Mouse (Mus musculus): ENCODE data around the gene Tm6sf2.
"Not testable (repeated sequence)": the region's sequence is repeated elsewhere in the genome, so short reads cannot be mapped to it uniquely, and the experiment has no call there.

Gene Tm6sf2

DNA sequence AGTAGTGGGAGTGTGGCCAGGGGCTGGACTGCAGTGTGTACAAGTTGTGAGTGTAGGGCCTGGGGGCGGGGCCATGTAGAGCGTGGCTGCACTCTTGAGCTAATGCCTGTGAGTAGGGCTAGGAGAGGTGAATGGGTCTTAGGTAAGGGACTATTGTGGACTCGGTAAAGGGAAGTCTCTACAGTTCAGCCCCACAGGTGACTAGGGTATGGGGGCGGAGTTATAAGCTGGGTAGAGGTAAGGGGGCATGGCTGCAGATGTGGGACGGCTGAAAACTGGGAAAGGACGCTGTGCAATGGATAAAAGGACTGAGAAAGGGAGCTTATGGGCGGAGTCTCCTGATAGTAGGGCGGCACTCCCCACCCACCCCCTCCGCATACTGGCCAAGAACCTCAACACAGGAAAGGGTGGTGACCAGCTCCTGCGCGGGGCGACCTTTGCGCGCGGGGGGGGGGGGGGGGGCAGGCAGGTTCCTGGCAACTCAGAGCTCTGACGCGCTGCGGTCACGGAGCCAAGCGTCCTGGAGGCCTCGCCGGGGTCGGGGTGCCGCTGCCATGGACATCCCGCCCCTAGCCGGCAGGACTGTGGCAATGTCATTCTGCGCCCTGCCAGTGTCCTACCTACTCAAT lies at the start of gene Tm6sf2:
Gene Tm6sf2 (plus strand): TSS at position 484 of the 629 bp plus-strand sequence.
- no peak for DNase-seq (ENCODE audit: low spot score)

DNA sequence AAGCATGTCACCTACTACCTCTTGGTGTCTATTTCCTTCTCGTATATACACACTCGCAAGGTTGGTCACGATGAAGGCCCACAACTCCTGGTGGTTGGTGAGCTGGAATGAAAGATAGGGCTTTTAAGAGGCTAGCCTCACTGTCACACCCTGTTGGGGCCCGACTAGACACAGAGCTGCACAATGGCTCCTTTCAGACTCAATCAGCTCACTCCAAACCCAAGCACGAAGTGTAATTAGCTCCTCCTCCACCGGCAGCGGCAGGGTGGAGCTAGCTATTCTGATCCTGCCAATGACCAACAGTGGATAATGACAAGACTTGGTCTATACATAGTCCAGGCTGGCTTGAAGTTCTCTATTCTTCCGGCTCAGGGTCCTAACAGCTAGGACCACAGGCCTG lies 49.1 kb upstream of the Tm6sf2 start:
- no peak for DNase-seq (ENCODE audit: low spot score)

DNA sequence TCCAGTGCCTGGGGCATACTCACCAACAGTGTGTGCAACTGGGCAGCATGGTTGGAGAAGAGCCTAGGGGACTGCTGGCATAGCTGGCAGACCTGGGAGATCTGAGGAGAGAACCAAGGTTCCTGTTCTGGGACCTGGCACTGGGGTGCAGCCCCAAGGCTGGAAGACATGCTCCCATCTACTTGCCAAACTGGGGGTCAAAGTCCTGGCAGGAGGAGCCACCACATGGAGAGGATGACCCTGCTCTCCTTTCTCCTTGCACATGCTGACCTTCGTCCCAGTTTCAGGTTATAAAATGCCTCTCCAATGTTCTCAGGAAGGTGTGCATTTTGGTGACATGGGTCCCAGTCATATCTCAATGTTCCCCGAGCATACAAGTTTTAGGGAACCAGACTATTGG lies 46.6 kb upstream of the Tm6sf2 start:
- DNase-seq (ENCODE audit: low spot score): no peak

DNA sequence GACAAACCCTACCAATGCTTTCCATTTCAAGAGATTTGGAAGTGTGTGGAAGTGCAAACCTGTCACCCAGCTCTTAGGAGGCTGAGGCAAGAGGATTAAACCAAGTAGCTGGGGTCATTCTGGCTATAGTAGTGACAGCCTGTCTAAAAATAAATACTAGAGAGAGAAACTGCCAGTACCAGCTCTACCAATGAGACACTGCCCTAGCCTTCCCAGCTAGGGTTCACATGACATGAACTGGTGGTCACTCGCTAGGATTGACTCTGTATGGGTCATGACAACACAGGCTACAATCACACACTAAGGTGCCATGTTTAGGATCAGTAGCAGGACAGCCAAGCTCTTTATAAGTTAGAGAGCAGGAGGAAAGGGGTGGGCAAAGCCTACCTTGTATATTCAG lies 42.5 kb upstream of the Tm6sf2 start:
- DNase-seq (ENCODE audit: low spot score): no peak

DNA sequence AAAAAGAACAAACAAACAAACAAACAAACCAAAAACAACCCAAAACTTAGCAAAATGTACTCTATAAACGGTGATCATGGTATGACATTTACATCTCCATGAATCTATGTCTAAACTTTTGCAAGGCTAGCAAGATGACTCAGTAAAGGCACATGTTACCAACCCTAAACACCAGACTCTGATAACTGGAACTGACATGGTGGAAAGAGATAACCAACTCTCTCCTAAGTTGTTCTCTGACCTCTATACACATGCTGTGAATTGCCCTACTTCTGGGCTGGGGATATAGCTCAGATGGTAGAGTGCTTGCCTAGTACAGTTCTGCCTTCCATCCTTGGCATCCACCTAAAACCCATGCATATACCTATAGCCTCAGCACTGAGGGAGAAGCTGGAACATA lies 34.7 kb upstream of the Tm6sf2 start:
- DNase-seq (ENCODE audit: low spot score): no peak

DNA sequence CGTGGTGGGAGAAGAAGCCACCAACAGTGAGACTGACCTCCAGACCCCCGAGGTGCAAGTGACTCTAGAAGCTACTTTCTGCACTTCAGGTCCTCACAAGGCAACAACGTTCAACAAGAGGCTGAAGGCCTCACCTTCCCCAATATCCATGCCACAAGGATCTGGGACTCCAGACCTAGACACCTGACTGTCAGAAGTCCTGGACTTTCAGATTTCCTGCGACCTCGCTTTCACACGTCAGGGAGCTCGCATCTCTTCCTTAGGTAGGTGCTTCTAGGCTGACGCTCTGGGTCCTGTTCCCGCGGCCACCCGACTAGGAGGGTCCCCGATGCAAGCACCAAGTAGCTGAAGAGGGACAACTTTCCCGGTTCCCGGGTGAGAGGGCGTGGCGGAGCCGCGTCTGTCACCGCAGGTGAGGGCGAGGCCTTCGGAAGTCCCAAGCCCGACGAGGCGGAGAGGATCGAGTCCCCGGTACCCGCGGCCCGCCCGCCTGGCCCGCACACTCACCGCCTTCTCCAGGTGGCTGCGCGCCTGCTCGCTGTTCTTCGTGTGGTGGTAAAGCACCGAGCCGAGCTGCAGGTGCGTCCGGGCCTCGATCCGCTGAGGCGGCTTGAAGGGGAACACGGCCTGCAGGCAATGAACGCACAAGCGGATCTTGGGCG lies 30.7 kb upstream of the Tm6sf2 start:
- DNase-seq (ENCODE audit: low spot score): no peak

DNA sequence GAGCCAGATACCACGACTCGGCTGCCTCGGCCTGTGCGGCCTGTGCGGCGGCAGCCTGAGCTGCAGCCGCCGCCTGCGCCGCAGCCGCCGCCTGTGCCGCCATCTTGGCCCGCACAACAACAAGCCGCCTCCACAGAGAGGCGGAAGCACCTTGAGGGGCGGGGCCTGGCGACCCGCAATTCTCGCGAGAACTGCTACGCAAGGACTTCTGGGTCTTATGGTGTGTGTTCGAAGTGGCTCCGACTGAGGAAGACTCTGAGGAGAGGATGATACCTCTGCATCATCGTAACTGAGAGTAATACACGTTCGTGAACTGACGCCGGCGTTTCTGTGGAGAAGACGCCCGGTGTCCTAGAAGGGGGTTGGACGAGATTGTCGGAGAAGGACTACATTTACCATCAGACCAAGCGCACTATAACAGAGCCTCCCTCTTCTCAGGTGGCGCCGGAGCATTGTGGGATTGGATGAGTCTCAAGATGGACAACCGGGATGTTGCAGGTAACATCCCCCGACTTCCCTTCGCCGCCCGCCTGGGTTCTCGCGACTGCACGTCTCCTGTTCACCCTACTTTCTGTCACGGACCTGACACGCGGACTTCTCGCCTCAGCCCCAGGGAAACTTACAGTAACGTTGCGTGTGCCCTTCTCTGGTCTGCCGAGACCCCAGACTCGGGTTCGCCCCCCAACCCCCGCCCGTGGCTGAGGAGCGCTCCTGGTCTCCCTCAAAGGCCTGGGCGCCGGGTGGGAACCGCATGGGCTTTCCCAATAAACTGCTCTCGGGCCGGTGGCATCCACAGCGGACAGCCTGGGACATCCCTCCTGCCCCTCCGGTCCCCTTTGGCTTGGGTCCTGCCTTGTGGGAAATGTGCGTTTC lies 29.9 kb upstream of the Tm6sf2 start, which contains the start of the genes Mau2 and Sugp1:
Gene Mau2 (minus strand): TSS at position 152 of the 873 bp plus-strand sequence.
Gene Sugp1 (plus strand): TSS at position 231 of the 873 bp plus-strand sequence.
- DNase-seq (ENCODE audit: low spot score): peak; percentile 92

DNA sequence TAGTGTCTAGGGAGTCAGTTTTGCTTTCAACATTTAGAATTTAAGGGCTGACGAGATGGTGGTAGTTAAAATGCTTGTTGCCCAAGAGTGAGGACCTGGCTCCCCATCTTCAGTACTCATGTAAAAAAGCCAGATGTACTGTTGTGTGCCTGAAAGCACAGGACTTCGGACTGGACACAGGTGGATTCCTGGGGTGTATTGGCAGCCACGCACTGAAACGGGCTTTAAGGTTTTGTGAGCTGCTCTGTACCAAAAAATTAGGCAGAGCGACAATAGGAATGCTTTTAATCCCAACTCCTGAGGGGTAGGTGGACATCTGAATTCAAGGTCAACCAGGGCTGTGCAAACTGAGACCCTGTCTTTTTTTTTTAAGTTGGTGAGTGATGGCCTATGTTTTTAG lies 28.7 kb upstream of the Tm6sf2 start:
- no peak for DNase-seq (ENCODE audit: low spot score)

DNA sequence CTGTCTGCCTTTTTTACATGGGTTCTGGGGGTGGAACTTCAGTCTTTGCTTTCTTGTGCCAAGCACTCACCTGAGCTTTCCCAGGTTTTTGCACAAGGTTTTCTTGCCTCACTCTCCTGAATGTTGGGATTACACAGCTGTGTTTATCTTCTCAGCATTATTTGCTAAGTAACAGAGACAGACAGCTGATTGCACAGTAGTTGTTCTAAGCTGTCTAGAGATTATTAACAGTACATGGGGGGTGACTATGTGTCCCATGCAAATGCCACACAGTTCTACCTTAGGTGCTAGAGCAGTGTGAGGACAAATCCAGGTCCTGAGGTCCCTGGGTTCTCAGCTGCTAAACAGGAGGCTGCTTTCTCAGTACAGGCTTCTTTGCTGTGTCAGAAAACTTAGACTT lies 23.1 kb upstream of the Tm6sf2 start:
- no peak for DNase-seq (ENCODE audit: low spot score)

DNA sequence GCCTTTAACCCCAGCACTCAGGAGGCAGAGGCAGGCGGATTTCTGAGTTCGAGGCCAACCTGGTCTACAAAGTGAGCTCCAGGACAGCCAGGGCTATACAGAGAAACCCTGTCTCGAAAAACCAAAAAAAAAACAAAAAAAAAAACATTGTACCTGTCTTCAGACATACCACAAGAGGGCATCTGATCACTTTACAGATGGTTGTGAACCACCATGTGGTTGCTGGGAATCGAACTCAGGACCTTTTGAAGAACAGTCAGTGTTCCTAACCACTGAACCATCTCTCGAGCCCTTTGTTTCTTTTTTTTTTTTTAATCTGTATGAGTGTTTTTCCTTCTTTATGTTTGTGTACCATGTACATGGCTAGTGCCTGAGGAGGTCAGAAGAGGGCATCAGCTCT lies 22.3 kb upstream of the Tm6sf2 start:
- DNase-seq (ENCODE audit: low spot score): not testable (repeated sequence)

DNA sequence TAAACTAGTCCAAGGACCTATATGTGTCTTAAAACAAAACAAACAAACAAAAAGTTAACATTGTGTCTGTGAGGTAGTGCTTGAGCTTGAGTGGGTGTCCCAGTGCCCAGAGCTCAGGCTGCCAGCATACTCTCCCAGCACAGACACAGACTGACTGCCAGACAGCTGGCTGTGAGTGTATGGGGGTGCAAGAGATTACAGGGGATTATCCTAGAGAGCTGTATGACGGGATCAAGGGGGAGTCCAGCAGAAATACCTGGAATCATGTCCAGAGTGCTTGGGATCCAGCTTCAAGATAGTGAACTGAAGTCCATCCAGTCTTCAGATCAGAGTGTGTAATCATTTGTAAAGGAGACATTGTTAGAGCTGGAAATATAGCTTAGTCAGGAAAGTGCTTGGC lies 15.0 kb upstream of the Tm6sf2 start:
- no peak for DNase-seq (ENCODE audit: low spot score)

DNA sequence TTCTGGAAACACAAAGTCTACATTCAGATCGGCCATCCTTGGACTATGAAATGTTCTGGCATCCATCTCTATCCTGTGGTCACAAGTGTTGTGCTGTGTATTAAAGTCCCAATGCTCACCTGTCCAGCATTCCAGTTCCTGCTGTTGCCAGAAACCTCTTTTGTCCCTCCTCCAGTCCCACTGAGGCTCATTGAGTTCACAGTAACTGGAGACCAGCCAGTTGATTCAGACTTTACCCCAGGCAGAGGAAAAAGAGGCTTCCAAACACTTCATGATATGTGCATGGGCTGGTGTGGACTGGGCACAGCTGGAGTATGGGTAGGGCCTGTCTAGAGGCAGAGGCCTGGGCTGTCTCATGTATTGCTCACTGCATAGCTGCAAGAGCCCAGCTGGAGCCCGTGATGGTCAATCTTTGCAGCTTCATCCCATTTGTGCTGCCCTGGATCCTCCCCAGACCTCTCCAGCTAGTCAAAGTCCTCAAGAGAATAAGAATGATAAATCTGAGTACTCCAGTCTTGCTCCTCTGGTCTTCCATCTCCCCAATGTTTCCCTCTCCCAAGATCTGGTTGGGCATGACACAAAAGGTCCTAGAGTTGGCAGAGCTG lies 786 bp upstream of the Tm6sf2 start:
- no peak for DNase-seq (ENCODE audit: low spot score)

DNA sequence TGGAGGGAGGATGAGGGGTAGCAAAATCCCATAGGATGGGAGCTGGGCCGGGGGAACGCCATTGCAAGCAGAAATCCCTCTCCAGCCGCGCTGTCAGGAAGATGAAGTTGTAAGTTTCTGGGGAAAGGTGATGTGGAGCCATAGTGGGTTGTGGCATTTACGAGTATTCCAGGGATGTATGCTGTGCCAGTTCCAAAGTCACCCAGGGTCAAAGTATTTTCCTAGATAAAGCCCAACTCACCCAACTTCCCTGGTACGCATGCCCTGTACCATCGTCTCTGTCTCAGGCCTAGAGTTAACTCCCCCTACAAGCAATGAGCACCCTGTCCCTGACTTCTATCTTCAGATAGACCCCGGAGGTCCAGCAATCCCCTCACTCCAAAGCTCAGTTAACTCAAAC lies 396 bp downstream of the Tm6sf2 start:
- no peak for DNase-seq (ENCODE audit: low spot score)

DNA sequence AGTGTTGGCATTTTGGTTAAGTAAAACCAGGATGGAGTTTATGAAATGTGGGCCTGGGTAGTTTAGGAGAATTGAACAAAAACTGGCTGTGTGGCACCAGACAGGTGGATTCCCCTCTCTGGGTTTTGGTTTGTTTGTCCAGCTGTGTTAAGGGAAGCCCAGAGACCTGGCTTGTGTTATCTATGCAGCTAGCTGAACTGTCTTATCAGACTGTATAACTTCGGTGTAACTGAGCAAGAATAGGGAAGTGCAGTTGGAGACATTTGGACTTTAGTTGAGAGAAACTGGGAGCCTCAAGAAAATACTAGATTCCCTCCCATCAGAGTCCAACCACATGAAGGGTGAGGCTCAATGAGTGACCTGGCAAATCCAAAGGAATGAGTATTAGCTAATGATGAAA lies 958 bp downstream of the Tm6sf2 start:
- no peak for DNase-seq (ENCODE audit: low spot score)

DNA sequence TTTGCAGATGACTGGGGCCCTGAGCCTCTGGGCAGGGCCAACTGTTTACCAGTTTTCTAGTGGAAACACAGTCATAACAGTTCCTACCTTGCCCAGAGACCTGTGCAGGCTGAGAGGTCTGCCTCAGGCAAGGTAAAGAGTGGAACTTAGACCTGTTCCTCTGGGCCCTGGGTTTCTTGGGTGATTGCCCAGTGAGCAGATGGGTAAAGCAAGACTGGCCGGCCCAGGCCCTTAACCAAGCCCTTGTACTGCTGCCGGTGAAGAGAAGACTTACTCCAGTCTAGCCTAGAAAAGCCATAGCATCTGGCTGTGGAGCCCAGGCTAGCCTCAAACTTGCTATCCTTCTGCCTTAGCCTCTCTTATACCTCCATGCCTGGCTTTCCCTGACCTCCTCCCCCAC lies 9.3 kb downstream of the Tm6sf2 start:
- DNase-seq (ENCODE audit: low spot score): no peak

DNA sequence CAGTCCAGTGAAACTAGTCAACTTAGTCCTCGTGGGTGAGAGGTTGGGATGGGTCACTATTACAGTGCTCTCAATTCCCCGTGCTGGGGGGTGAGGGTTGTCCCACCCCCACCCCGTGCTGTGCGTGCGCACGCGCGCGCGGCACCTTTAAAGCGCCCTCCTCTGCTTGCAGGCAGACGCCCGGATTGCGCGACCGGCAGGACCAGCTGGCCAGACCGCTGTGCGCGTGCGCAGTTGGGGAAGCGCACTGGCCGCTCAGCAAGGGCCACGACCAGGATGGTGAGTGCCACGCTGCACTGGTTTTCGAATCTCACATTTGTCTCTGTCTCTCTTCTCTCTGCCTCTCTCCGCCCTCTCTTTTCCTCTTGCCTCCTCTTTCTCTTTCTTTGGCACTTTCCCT lies 10.6 kb downstream of the Tm6sf2 start, which contains the start of gene Hapln4:
Gene Hapln4 (plus strand): TSS at position 173 of the 400 bp plus-strand sequence.
- no peak for DNase-seq (ENCODE audit: low spot score)

DNA sequence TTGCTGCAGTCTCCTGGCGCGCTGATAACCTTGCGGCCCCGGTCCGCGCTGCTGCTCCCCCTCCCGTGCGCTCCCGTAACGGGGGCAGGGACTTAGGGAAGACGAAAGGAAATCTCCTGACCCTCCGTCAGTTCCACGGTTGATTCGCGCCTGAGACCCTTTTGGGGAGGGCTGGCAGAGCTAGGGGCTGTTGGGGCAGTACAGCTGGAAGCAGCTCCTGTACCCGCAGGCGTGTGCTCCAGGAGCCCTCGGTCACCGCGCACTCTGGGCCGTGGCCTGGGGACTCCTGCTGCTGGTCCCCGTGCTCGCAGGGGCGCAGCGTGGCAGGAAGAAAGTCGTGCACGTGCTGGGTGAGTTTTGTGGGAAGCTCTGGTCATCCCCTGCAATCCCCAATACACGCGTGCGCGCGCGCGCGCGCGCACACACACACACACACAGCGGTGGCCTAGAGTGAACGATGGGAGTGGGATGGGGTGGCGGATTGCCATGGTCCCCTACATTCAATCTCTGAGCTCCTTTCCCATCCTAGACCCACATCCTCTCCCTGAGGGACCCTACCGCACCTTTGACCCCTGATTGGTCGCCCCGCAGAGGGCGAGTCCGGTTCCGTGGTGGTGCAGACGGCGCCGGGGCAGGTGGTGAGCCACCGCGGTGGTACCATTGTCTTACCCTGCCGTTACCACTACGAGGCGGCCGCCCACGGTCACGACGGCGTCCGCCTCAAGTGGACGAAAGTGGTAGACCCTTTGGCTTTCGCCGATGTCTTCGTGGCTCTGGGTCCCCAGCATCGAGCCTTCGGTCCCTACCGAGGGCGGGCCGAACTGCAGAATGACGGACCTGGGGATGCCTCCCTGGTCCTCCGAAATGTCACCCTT lies 11.7 kb downstream of the Tm6sf2 start:
- DNase-seq (ENCODE audit: low spot score): no peak

DNA sequence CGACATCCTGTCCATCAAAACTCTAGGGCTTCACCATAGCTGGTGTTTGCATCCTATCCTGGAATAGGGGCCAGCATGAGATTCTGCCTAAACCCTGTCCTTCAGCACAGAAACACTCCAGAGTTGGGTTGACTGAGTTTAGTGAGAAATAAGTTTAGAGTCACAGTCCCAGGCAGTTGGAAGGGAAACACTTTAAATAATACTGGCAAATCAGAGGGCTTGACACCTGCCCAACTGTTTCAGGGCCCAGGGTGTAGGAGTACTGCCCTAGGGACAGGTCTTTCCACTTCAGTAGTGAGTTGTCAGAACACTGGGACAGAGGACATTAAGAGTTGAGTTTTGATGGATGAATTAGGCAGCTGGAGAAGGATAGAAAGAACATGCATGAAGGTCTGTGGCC lies 13.4 kb downstream of the Tm6sf2 start:
- DNase-seq (ENCODE audit: low spot score): no peak

DNA sequence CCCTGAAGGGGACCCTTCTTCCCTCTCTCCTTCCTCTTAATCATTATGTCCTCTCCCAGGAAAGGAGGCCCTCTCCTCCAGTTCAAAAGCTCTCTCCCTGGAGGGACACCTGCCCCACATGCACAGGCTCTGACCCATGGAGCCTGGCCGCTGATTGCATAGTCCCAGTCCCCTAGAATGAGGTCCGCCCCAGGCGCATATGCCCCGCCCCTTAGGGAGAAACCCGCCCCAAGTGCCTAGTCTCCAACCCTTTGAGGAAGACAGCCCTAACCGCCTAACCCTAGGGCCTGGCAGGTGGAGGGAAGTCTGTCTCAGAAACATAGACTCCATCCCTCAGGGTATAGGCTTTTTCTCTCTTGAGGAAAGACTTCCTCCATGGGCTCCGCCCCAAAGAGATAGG lies 14.5 kb downstream of the Tm6sf2 start:
- no peak for DNase-seq (ENCODE audit: low spot score)

DNA sequence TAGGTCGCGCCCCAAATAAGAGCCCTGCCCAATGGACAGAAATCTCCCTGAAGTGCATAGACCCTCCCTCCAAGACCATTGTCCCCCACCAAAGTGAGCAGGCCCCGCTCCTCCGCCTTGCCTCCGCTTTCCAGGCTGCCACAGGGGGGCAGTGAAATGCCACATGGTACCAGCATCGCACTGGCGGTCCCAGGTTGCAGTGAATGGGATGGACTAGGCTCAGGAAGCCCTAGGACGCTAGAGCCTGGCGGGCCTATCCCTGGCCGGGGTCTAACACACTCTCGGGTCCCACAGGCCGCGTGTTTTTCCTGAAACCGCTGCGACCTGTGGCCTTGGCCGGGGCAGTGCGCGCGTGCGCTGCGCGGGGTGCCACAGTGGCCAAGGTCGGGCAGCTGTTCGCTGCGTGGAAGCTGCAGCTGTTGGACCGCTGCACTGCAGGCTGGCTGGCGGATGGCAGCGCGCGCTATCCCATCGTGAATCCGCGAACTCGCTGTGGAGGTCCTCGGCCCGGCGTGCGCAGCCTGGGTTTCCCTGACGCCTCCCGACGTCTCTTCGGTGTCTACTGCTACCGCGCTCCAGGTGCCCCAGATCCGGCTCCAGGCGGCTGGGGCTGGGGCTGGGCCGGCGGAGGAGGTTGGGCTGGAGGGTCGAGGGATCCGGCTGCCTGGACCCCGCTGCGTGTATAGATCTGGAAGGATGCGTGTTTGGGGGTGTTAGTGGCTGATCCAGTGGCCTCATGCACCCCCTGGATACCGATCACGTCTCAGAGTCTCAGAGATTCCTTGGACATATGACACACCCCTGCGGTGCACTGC lies 15.3 kb downstream of the Tm6sf2 start:
- DNase-seq (ENCODE audit: low spot score): no peak

Measured in left cerebral cortex, adult 11 months (tissue).